Mouse (Mus musculus) limb, embryonic 11.5 days (tissue): Measurements from ENCODE around the gene Nup153. TPM values are rescaled to one million over a fixed set of nuclear protein-coding genes. Genes with fewer than 3 reads are reported as not detected.

ENCODE experiments used
- ATAC-seq: fragments of 200-750 bp; cut with Nextera tagmentation; 2 replicates; pipeline ENCODE4 v1.8.0; 2017; ENCODE audit warnings: low read depth; ENCODE audit not compliant: insufficient number of reproducible peaks, low FRiP score, low TSS enrichment
- DNase-seq: peaks from one replicate; pipeline ENCODE4 v3.0.0-alpha.2; 2015; ENCODE audit warnings: low spot score
- H3K27ac ChIP-seq: fragments of 300-500 bp; sonication (generic); replicated peaks from 2 replicates; pipeline ENCODE4 v1.5.1; 2014; ENCODE audit warnings: low read depth, mild to moderate bottlenecking, low read length
- H3K27me3 ChIP-seq: fragments of 300-500 bp; sonication (generic); 2 replicates; pipeline ENCODE4 v1.6.1; 2014; ENCODE audit warnings: mild to moderate bottlenecking, low read length, mixed read lengths; ENCODE audit not compliant: control insufficient read depth, insufficient read depth
- H3K36me3 ChIP-seq: fragments of 300-500 bp; sonication (generic); 2 replicates; pipeline ENCODE4 v1.6.1; 2014; ENCODE audit warnings: mild to moderate bottlenecking, low read length, moderate library complexity, mixed read lengths; ENCODE audit not compliant: control insufficient read depth, insufficient read depth
- H3K4me1 ChIP-seq: fragments of 300-500 bp; sonication (generic); 2 replicates; pipeline ENCODE4 v1.6.1; 2014; ENCODE audit warnings: low read length, mixed read lengths; ENCODE audit not compliant: control insufficient read depth, insufficient read depth
- H3K4me2 ChIP-seq: fragments of 300-500 bp; sonication (generic); 2 replicates; pipeline ENCODE4 v1.6.1; 2014; ENCODE audit warnings: low read depth, mild to moderate bottlenecking, moderate library complexity; ENCODE audit not compliant: severe bottlenecking
- H3K4me3 ChIP-seq: fragments of 300-500 bp; sonication (generic); 2 replicates; pipeline ENCODE4 v1.5.1; 2014; ENCODE audit warnings: low read depth, low read length
- H3K9ac ChIP-seq: fragments of 300-500 bp; sonication (generic); 2 replicates; pipeline ENCODE4 v1.6.1; 2014; ENCODE audit warnings: mild to moderate bottlenecking, low read length
- H3K9me3 ChIP-seq: fragments of 300-500 bp; sonication (generic); 2 replicates; pipeline ENCODE4 v1.6.1; 2016; ENCODE audit warnings: low read length; ENCODE audit not compliant: control insufficient read depth
- WGBS: fragments of 180-500 bp; shearing (Covaris S2); extraction: QIAGEN DNeasy Blood & Tissue Kit; methylation state at CpG from one replicate; pipeline ENCODE4 v1.1.7; 2014; 5-methylcytosine and 5-hydroxymethylcytosine counted together
- polyA plus RNA-seq: library from polyadenylated mRNA; unstranded; fragments of >200 nt; fragmentation: Nextera tagmentation; extraction: Ambion mirVana; gene quantifications from 2 replicates; pipeline ENCODE4 v1.2.1, GENCODE M21; 2014

Nup153 gene
- polyA plus RNA-seq, 1 experiment from 2014 or later = 43.4 TPM

GRCm38 (mm10) chr13:46739426-46739825, 11.7 kb upstream of the Nup153 start:
- DNase-seq (no peak), ATAC-seq (no peak)
- no peaks in the 10 kb centered on the region; the same call in 1 of the 2 replicates for H3K4me1 ChIP-seq
- no peak overlapping the region for H3K4me3 ChIP-seq
- no peak overlapping the region for H3K9ac ChIP-seq
- H3K27me3 ChIP-seq = no peaks in the 10 kb centered on the region
- no peaks in the 10 kb centered on the region for H3K36me3 ChIP-seq
- 81% methylated on average over 7 of the region's 7 CpGs for WGBS
- H3K4me2 ChIP-seq = no peak overlapping the region
- no peak overlapping the region for H3K27ac ChIP-seq
- H3K9me3 ChIP-seq = no peaks in the 10 kb centered on the region

GRCm38 (mm10) chr13:46737482-46737881, 9.7 kb upstream of the Nup153 start:
- Histone ChIP-seq H3K4me2 (no peak overlapping the region), H3K4me1 (no peaks in the 10 kb centered on the region; the same call in 1 of the 2 replicates), H3K9me3 (no peaks in the 10 kb centered on the region), H3K27me3 (no peaks in the 10 kb centered on the region), H3K4me3 (no peak overlapping the region), H3K36me3 (no peaks in the 10 kb centered on the region), H3K9ac (no peak overlapping the region), H3K27ac (no peak overlapping the region)
- 81% methylated on average over 4 of the region's 4 CpGs for WGBS
- no peak for ATAC-seq
- no peak for DNase-seq

GRCm38 (mm10) chr13:46736479-46736865, 8.7 kb upstream of the Nup153 start:
- Histone ChIP-seq H3K27me3 (no peaks in the 10 kb centered on the region), H3K27ac (no peak overlapping the region), H3K9me3 (no peaks in the 10 kb centered on the region), H3K36me3 (no peaks in the 10 kb centered on the region), H3K4me2 (peak overlapping the region; percentile 79), H3K4me3 (peak overlapping the region; percentile 30), H3K4me1 (no peaks in the 10 kb centered on the region; the same call in 1 of the 2 replicates), H3K9ac (peak overlapping the region; percentile 57)
- ATAC-seq (no peak), DNase-seq (no peak)
- 2% methylated on average over 12 of the region's 12 CpGs for WGBS

DNA sequence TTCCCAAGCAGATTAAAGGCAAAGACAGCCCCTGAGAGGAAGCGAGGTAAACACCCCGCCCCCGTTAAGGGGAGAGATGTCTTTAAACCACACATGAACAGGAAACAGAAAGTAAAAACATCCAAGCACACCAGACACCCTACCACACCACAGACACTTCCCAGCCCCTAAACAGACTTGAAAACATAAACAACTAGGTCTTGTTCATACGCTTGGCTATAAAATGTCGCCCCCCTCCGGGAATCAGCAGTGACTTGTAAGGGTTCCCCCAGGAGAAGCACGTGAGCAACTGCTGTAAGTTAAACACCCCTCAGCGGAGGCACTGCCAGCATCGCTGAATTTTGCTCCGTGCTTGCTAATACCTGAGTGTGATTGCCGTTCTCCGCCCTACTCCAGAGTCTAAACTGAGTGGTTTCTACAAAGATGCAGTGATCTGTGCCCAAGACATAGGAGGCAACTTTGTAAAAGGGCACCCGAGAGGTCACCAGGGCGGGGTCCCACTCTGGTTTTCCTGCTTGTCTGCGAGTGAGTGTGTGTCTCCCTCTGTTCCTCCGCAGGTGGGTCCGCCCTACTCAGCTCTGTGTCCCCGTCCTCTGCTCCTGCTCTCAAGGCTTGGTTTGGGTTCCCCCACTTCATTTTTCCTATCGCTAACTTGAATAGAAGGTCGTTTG, 8.2 kb upstream of the Nup153 start:
- Histone ChIP-seq H3K9me3 (no peaks in the 10 kb centered on the region), H3K36me3 (no peaks in the 10 kb centered on the region), H3K4me1 (no peaks in the 10 kb centered on the region; the same call in 1 of the 2 replicates), H3K4me2 (peak overlapping the region; percentile 79), H3K27me3 (no peaks in the 10 kb centered on the region), H3K9ac (peak overlapping the region; percentile 57), H3K27ac (no peak overlapping the region), H3K4me3 (peak overlapping the region; percentile 30)
- ATAC-seq (peak; percentile 70), DNase-seq (peak; percentile 76)
- WGBS = 1% methylated on average over 20 of the region's 20 CpGs

- Histone ChIP-seq H3K9me3 (no peaks in the 10 kb centered on the region), H3K27me3 (no peaks in the 10 kb centered on the region), H3K4me1 (no peaks in the 10 kb centered on the region; the same call in 1 of the 2 replicates), H3K4me2 (peak overlapping the region; percentile 79), H3K36me3 (no peaks in the 10 kb centered on the region), H3K4me3 (peak overlapping the region; percentile 30), H3K27ac (no peak overlapping the region), H3K9ac (peak overlapping the region; percentile 57)
- DNase-seq (no peak), ATAC-seq (no peak)
- WGBS = 37% methylated on average over 11 of the region's 11 CpGs
These were observed 7.6 kb upstream of the Nup153 start for GRCm38 (mm10) chr13:46735219-46735807.

GRCm38 (mm10) chr13:46729998-46730397, 2.3 kb upstream of the Nup153 start:
- Histone ChIP-seq H3K4me1 (peaks cover 3% of the 10 kb centered on the region; the same call in 1 of the 2 replicates), H3K9me3 (no peaks in the 10 kb centered on the region), H3K4me2 (no peak overlapping the region), H3K36me3 (no peaks in the 10 kb centered on the region), H3K4me3 (no peak overlapping the region), H3K27ac (no peak overlapping the region), H3K27me3 (no peaks in the 10 kb centered on the region), H3K9ac (no peak overlapping the region)
- ATAC-seq (no peak), DNase-seq (no peak)
- 64% methylated on average over 2 of the region's 2 CpGs for WGBS

- no peaks in the 10 kb centered on the region for H3K36me3 ChIP-seq
- peak overlapping the region; percentile 52 for H3K4me2 ChIP-seq
- H3K9me3 ChIP-seq = no peaks in the 10 kb centered on the region
- no peak for ATAC-seq
- H3K4me3 ChIP-seq = peak overlapping the region; percentile 99
- peaks cover 3% of the 10 kb centered on the region; the same call in 1 of the 2 replicates for H3K4me1 ChIP-seq
- no peaks in the 10 kb centered on the region for H3K27me3 ChIP-seq
- H3K27ac ChIP-seq = peak overlapping the region; percentile 49; the same call in 1 of the 2 replicates
- WGBS = 34% methylated on average over 5 of the region's 5 CpGs
- peak overlapping the region; percentile 41 for H3K9ac ChIP-seq
- peak; percentile 18 for DNase-seq
These were observed 671 bp upstream of the Nup153 start for GRCm38 (mm10) chr13:46728411-46728810.

- Histone ChIP-seq H3K4me1 (peaks cover 3% of the 10 kb centered on the region; the same call in 1 of the 2 replicates), H3K36me3 (no peaks in the 10 kb centered on the region), H3K9ac (peak overlapping the region; percentile 94), H3K27me3 (no peaks in the 10 kb centered on the region), H3K4me2 (peak overlapping the region; percentile 52), H3K4me3 (peak overlapping the region; percentile 99), H3K27ac (peak overlapping the region; percentile 95), H3K9me3 (no peaks in the 10 kb centered on the region)
- DNase-seq = peak; percentile 73
- WGBS = under 1% methylated on average over 72 of the region's 85 CpGs
- peak; percentile 83 for ATAC-seq
These were observed 503 bp downstream of the Nup153 start for GRCm38 (mm10) chr13:46727038-46727836.
